Mouse (Mus musculus): ENCODE results near the gene Hoxc10.

- TF ChIP-seq POLR2A (IDR thresholded peaks at IDR 0.05; ENCODE audit: extremely low read depth, insufficient read depth, low read length) (no peak), CTCF (IDR thresholded peaks at IDR 0.05; ENCODE audit: low read depth, low read length) (no peak)
These were observed 30.2 kb upstream of the Hoxc10 start, which contains the start of gene Hoxc12 for GRCm38 (mm10) chr15:102936279-102936972.

Data from liver, adult 2 months (tissue).